ENCODE assay signal across 8 mouse cellular contexts in genomic region chr7:75983029-75983808, GRCm38 (mm10).
DNase-seq lines count a peak whose midpoint lies in the region; ATAC-seq and TF ChIP-seq lines count a peak whose summit lies in the region.

No protein-coding gene starts in this region.

- H3K4me3 ChIP-seq in lung, embryonic 14.5 days (ENCODE audit: low read depth, low read length), result no peak overlapping the region
- H3K4me3 ChIP-seq in forebrain, embryonic 16.5 days (replicated peaks; ENCODE audit: low read length), result no peak overlapping the region
- H3K4me3 ChIP-seq in limb, embryonic 11.5 days (ENCODE audit: low read depth, low read length), result no peak overlapping the region

- WGBS in lung, embryonic 14.5 days, result 11% methylated on average over 23 of the region's 23 CpGs
- WGBS in forebrain, embryonic 16.5 days, result 4% methylated on average over 23 of the region's 23 CpGs
- WGBS in limb, embryonic 11.5 days, result 9% methylated on average over 23 of the region's 23 CpGs

- no peaks in the 10 kb centered on the region for H3K27me3 ChIP-seq in lung, embryonic 14.5 days (ENCODE audit: insufficient read depth, low read length)
- no peaks in the 10 kb centered on the region for H3K27me3 ChIP-seq in forebrain, embryonic 16.5 days (replicated peaks; ENCODE audit: control insufficient read depth, insufficient read depth, low read length)
- H3K27me3 ChIP-seq in limb, embryonic 11.5 days (ENCODE audit: control insufficient read depth, insufficient read depth, low read length), result no peaks in the 10 kb centered on the region

- no peaks in the 10 kb centered on the region for H3K36me3 ChIP-seq in lung, embryonic 14.5 days (ENCODE audit: insufficient read depth)
- H3K36me3 ChIP-seq in forebrain, embryonic 16.5 days (ENCODE audit: control insufficient read depth, insufficient read depth), result no peaks in the 10 kb centered on the region
- H3K36me3 ChIP-seq in limb, embryonic 11.5 days (ENCODE audit: control insufficient read depth, insufficient read depth, low read length), result no peaks in the 10 kb centered on the region

- ATAC-seq in lung, embryonic 14.5 days (ENCODE audit: insufficient read depth), result no peak
- ATAC-seq in forebrain, embryonic 16.5 days, result peak; percentile 96
- ATAC-seq in limb, embryonic 11.5 days (ENCODE audit: insufficient number of reproducible peaks, low FRiP score, low TSS enrichment, low read depth), result no peak

- no peak for TF ChIP-seq CTCF in lung, embryonic 14.5 days (IDR thresholded peaks at IDR 0.05; ENCODE audit: low read depth)

- H3K27ac ChIP-seq in lung, embryonic 14.5 days (ENCODE audit: low read depth), result no peak overlapping the region
- H3K27ac ChIP-seq in forebrain, embryonic 16.5 days (ENCODE audit: low read length), result peak overlapping the region; percentile 81
- H3K27ac ChIP-seq in limb, embryonic 11.5 days (replicated peaks; ENCODE audit: low read depth, low read length), result no peak overlapping the region

- DNase-seq in lung, embryonic 14.5 days, result no peak
- DNase-seq in lung, postnatal 25 days (ENCODE audit: low spot score), result no peak
- DNase-seq in limb, embryonic 11.5 days (ENCODE audit: low spot score), result peak; percentile 25
- DNase-seq in right cerebral cortex, postnatal 4 days, result peak; percentile 66
- no peak for DNase-seq in thymus, postnatal 25 days
- no peak for DNase-seq in lung, adult 18-20 months
- DNase-seq in adrenal gland, postnatal 10 days, result no peak

- H3K4me1 ChIP-seq in lung, embryonic 14.5 days (ENCODE audit: insufficient read depth), result no peaks in the 10 kb centered on the region
- peaks cover 14% of the 10 kb centered on the region for H3K4me1 ChIP-seq in forebrain, embryonic 16.5 days (replicated peaks; ENCODE audit: control insufficient read depth, insufficient read depth, low read length)
- H3K4me1 ChIP-seq in limb, embryonic 11.5 days (ENCODE audit: control insufficient read depth, insufficient read depth, low read length), result no peaks in the 10 kb centered on the region

- H3K9me3 ChIP-seq in lung, embryonic 14.5 days (ENCODE audit: low read depth, low read length), result no peaks in the 10 kb centered on the region
- no peaks in the 10 kb centered on the region for H3K9me3 ChIP-seq in forebrain, embryonic 16.5 days (ENCODE audit: control insufficient read depth, low read length)
- no peaks in the 10 kb centered on the region for H3K9me3 ChIP-seq in limb, embryonic 11.5 days (ENCODE audit: control insufficient read depth, low read length)

- no peak overlapping the region for H3K9ac ChIP-seq in lung, embryonic 14.5 days
- no peak overlapping the region for H3K9ac ChIP-seq in forebrain, embryonic 16.5 days (replicated peaks; ENCODE audit: low read depth, low read length)
- no peak overlapping the region for H3K9ac ChIP-seq in limb, embryonic 11.5 days (ENCODE audit: low read length)

- H3K4me2 ChIP-seq in lung, embryonic 14.5 days, result 0 out of 2 replicates have a peak overlapping the region, but pooled peaks have one; percentile 12
- peak overlapping the region; percentile 42 for H3K4me2 ChIP-seq in forebrain, embryonic 16.5 days (ENCODE audit: low read length)
- peak overlapping the region; percentile 17; the same call in 1 of the 2 replicates for H3K4me2 ChIP-seq in limb, embryonic 11.5 days (ENCODE audit: low read depth, severe bottlenecking)

Comparison
In these comparisons a context has a peak if more than half of its experiments do, and no peak if none do; other contexts are left out.
1. DNase-seq: peak in limb, embryonic 11.5 days (single experiment) and right cerebral cortex, postnatal 4 days (single experiment); none in lung, embryonic 14.5 days (single experiment), lung, postnatal 25 days (single experiment), thymus, postnatal 25 days (single experiment), lung, adult 18-20 months (0 of 2) and adrenal gland, postnatal 10 days (single experiment).
2. Peak in every context shown above with its lines, with median percentiles within 50 percentile points of each other: H3K4me2 ChIP-seq.